Comparison of ENCODE assay signal across 23 mouse cellular contexts in the genomic region with DNA sequence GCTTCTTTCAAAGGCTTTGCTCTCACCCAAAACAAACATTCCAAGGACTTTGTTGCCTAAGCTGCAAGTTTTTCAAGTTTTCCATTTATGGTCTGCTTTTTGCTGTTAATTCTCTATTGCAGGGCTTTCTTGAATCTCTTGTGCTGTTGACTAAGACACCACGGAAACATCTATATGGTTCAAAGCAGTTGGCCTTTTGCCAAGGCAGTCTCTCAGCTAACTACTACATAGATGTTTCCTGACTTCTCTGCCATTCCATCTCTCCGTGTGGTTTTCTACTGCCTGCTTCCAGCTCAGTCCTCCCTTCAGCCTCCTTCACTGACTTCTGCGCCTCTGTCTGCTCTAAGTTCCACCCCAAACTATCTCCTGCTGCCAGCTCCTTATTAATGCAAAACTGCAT. TPM values are rescaled to one million over a fixed set of nuclear protein-coding genes. Genes with fewer than 3 reads are reported as not detected.
DNase-seq lines count a peak whose midpoint lies in the region; ATAC-seq lines count a peak whose summit lies in the region.
"Had no signal": no experiment of that assay in that cellular context is flagged by ENCODE, and none has a peak within 500 bp of the region (broad histone marks: within the 10 kb centered on the region; RNA-seq: fewer than 3 reads in every experiment).

No protein-coding gene starts in this region.

- H3K36me3 ChIP-seq in kidney, embryonic 15.5 days, result no peaks in the 10 kb centered on the region
- H3K36me3 ChIP-seq: embryonic facial prominence, embryonic 13.5 days; heart, embryonic 10.5 days; hindbrain, embryonic 12.5 days had no signal

- DNase-seq in kidney, postnatal 14 days, result peak; percentile 2
- DNase-seq in lung, postnatal 36 days, result peak; percentile 1
- no peak for DNase-seq in lung, adult 18-20 months
- peak; percentile 9 for DNase-seq in NIH3T3 (ENCODE audit: low read depth)
- DNase-seq in gastrocnemius, adult 8-10 months (ENCODE audit: low spot score in 2 of 2), result no peak
- DNase-seq in cerebellum, adult 9-10 months, result no peak
- DNase-seq: adrenal gland, adult 8-10 months; adrenal gland, postnatal 36 days; cerebellum, adult 11 months; cerebellum, adult 8-10 months; cerebellum, postnatal 25 days; gastrocnemius, postnatal 10 days; heart, adult 18-20 months; heart, postnatal 10 days; heart, postnatal 4 days had no signal

- no peaks in the 10 kb centered on the region for H3K4me1 ChIP-seq in kidney, embryonic 15.5 days
- H3K4me1 ChIP-seq: embryonic facial prominence, embryonic 13.5 days; forebrain, embryonic 13.5 days; heart, embryonic 10.5 days; hindbrain, embryonic 12.5 days had no signal

- H3K4me2 ChIP-seq in kidney, embryonic 15.5 days, result no peak overlapping the region
- H3K4me2 ChIP-seq: embryonic facial prominence, embryonic 13.5 days; forebrain, embryonic 13.5 days; hindbrain, embryonic 12.5 days had no signal

- WGBS in kidney, embryonic 15.5 days, result 65% methylated on average over 3 of the region's 3 CpGs

- H3K27me3 ChIP-seq in kidney, embryonic 15.5 days, result no peaks in the 10 kb centered on the region
- H3K27me3 ChIP-seq: CH12.LX; embryonic facial prominence, embryonic 13.5 days; forebrain, embryonic 13.5 days; hindbrain, embryonic 12.5 days had no signal

- ATAC-seq in kidney, embryonic 15.5 days (replicated peaks; ENCODE audit: low FRiP score), result no peak
- ATAC-seq: forebrain, embryonic 13.5 days; hindbrain, embryonic 16.5 days; inflammation-experienced regulatory T-cells, adult 6 months had no signal

- H3K27ac ChIP-seq in kidney, embryonic 15.5 days, result no peak overlapping the region
- H3K27ac ChIP-seq: embryonic facial prominence, embryonic 13.5 days; forebrain, embryonic 13.5 days; heart, embryonic 10.5 days; hindbrain, embryonic 12.5 days had no signal

- H3K9ac ChIP-seq in kidney, embryonic 15.5 days, result no peak overlapping the region
- H3K9ac ChIP-seq: embryonic facial prominence, embryonic 13.5 days; forebrain, embryonic 13.5 days; hindbrain, embryonic 12.5 days had no signal

- no peak overlapping the region for H3K4me3 ChIP-seq in kidney, embryonic 15.5 days (replicated peaks)
- H3K4me3 ChIP-seq: embryonic facial prominence, embryonic 13.5 days; forebrain, embryonic 13.5 days; heart, embryonic 10.5 days; hindbrain, embryonic 12.5 days had no signal

- no peaks in the 10 kb centered on the region for H3K9me3 ChIP-seq in kidney, embryonic 15.5 days (replicated peaks)
- H3K9me3 ChIP-seq: embryonic facial prominence, embryonic 13.5 days; forebrain, embryonic 13.5 days; heart, embryonic 10.5 days; hindbrain, embryonic 12.5 days had no signal

RNA-seq across cellular contexts. Expression of a gene that starts 36.1 kb away (rescaled TPM):
- polyA plus RNA-seq in kidney, embryonic 15.5 days (2015; fragmentation: Nextera tagmentation; extraction: Ambion mirVana), result 7.8 and 9.3 TPM in 2 replicates
- 10 to 100 TPM in 3 of 4 experiments, 1 to 10 TPM in 1; 9.9 to 13.7 (median 11.5) TPM for total RNA-seq in gastrocnemius, adult 8-10 months (2022)

Comparison
In these comparisons a context has a peak if more than half of its experiments do, and no peak if none do; other contexts are left out.
1. DNase-seq: peak in kidney, postnatal 14 days (single experiment), lung, postnatal 36 days (single experiment) and NIH3T3 (single experiment); none in lung, adult 18-20 months (0 of 2), gastrocnemius, adult 8-10 months (0 of 2) and cerebellum, adult 9-10 months (single experiment).